Mouse (Mus musculus): ENCODE data around the gene Nmrk2.
A peak's percentile ranks its signal among the peaks of the same experiment; 100 is the strongest.
"Not testable (repeated sequence)": the region's sequence is repeated elsewhere in the genome, so short reads cannot be mapped to it uniquely, and the experiment has no call there.

Nmrk2 gene

GRCm38 (mm10) chr10:81183805-81184204 is 18.0 kb downstream of the Nmrk2 start, which contains the start of gene 4930442H23Rik:
Gene 4930442H23Rik (minus strand): TSS chr10:81183849.
- no peak for DNase-seq (ENCODE audit: low spot score in 2 of 2)

DNA sequence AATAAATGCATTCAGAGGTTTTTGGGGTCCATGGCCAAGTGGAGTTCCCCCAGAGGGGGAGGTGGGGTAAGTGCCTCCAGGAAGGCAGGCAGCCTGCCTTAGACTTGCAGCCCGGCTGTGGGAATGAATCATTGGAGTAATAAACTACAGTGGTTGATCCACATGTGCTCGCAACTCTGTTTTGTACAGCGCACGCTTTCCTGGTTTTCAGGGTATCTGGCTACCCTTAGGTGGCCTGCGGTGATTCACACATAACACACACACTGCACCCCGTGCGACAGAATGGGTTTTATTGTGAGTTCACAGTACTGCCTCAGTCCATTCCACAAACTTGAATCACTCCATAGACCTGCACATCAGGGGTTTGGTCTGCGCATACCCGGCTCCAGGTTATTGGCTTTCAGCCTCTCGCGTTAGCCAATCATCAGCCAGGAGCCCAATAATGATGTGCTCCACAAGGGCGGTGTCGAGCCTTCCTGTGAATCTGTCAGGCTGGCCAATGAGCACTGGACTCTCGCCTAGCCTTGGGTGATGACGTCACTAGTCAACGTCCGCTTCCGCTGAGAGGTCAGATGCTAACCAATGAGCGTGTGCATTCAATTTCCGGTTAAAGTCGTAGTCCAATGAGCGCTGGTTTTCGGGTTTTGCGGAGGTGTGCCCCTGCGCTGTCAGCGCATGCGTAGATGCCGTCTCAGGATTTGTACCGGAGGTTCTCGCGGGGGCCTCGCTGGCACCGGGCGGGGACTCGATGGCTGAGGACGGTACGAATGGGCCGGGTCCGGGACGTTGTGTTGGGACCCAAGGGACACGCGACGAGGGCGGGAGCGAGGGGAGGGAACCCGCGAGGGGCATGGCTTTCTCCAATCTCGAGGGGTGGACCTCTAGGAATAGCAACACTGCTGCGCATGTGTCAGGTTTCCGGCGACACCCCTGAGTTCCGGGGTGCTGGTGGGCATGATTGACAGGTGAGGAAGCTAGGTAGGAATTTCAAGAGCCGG is 19.2 kb downstream of the Nmrk2 start, which contains the start of gene Dapk3:
Dapk3 (plus strand) TSS at position 670 of the 998 bp plus-strand sequence.
- peak; percentile 95 for DNase-seq (ENCODE audit: low spot score in 2 of 2)

DNA sequence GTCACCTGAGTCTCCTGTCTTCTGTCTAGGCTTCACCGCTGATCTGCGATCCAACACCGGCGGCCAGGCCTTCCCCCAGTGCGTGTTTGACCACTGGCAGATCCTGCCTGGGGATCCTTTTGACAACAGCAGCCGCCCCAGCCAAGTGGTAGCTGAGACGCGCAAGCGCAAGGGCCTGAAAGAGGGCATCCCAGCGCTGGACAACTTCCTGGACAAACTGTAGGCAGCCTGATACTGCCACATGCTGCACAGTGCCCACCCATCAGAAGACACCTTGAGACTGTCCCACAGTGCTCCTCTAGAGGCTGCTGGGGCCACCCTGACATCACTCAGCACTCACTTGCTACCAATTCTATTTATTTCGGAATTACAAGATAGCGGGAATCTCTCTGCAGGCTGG is 20.0 kb downstream of the Nmrk2 start:
- not testable (repeated sequence) for DNase-seq (ENCODE audit: low spot score in 2 of 2)

DNA sequence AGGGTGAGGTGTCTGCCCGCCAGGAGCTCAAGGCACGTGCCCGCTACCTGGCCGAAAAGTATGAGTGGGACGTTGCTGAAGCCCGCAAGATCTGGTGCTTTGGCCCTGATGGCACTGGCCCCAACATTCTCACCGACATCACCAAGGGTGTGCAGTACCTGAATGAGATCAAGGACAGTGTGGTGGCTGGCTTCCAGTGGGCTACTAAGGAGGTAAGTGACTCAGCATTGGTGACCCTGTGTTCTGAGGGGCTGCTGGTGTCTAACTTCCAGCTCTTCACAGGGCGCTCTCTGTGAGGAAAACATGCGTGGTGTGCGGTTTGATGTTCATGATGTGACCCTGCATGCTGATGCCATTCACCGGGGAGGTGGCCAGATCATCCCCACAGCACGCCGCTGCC is 20.9 kb downstream of the Nmrk2 start:
- no peak for DNase-seq (ENCODE audit: low spot score in 2 of 2)

DNA sequence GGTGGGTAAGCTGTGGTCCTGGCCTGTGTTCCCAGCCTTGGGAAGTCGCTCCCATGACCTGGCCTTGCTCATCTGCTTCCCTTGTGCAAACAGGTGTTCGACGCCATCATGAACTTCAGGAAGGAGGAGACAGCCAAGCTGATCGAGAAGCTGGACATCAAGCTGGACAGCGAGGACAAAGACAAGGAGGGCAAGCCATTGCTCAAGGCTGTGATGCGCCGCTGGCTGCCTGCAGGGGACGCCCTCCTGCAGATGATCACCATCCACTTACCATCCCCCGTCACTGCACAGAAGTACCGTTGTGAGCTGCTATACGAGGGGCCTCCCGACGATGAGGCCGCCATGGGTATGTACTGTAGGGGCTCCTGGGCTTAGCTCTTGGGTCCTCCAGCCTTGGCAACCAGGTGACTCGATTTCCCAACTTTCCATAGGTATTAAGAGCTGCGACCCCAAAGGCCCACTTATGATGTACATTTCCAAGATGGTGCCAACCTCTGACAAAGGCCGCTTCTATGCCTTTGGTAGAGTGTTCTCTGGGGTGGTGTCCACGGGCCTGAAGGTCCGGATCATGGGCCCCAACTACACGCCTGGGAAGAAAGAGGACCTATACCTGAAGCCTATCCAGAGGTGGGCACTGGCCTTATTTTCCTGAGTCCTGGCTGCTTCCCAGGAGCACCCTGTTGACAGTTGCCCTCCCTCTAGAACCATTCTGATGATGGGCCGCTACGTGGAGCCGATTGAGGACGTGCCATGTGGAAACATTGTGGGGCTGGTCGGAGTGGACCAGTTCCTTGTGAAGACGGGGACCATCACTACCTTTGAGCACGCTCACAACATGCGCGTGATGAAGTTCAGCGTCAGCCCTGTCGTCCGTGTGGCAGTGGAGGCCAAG is 22.2 kb downstream of the Nmrk2 start:
- no peak for DNase-seq (ENCODE audit: low spot score in 2 of 2)

DNA sequence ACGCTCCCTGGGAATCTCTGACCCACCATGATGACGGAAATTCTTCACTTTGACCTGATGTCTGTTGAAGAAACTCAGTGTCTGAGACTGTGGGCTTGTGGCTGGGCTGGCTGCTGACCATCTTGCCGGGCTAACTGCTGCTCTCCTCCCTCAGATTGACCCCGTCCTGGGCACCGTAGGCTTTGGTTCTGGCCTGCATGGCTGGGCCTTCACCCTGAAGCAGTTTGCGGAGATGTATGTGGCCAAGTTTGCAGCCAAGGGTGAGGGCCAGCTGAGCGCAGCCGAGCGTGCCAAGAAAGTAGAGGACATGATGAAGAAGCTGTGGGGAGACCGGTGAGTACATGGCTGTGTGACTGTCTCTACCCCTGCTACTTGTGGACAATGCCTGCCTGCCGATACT is 22.9 kb downstream of the Nmrk2 start:
- no peak for DNase-seq (ENCODE audit: low spot score in 2 of 2)

DNA sequence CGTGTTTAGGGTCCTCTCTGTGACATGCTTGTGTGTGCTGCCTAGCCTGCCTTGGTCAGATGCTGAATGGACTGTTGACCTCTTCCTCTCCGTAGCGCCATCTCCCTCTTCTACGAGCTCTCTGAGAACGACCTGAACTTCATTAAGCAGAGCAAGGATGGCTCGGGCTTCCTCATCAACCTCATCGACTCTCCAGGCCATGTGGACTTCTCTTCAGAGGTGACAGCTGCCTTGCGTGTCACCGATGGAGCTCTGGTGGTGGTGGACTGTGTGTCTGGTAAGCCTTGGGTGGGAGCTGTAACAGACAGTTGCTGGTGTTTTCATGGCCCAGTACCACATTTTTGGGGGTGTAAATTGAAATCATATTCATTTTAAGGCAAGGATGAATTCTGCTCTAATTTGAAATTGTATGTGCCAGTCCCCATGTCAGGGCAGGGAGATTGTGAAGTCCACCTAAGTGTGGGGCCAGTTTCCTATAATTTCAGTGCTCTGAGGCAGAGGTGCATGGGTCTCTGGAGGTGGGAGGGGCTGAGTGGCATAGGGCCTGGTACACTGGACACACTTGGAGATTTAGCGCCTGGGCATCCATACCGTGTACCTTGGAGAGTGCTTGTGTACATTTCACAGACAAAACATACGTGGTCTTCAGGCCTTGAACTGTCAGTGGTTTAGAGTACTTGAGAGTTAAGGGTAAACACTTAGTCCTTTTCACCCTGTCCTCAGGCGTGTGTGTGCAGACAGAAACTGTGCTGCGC is 23.7 kb downstream of the Nmrk2 start:
- peak; percentile 62 to 89 for DNase-seq (ENCODE audit: low spot score in 2 of 2)

GRCm38 (mm10) chr10:81177491-81177925 is 24.3 kb downstream of the Nmrk2 start:
- no peak for DNase-seq (ENCODE audit: low spot score in 2 of 2)

- peak; percentile 99 to 100 for DNase-seq (ENCODE audit: low spot score in 2 of 2)
Measured at GRCm38 (mm10) chr10:81176466-81177271, 25.2 kb downstream of the Nmrk2 start, which contains the start of gene Eef2. Gene Eef2 (plus strand): TSS chr10:81176631.

GRCm38 (mm10) chr10:81175936-81176465 is 25.9 kb downstream of the Nmrk2 start:
- no peak for DNase-seq (ENCODE audit: low spot score in 2 of 2)

DNA sequence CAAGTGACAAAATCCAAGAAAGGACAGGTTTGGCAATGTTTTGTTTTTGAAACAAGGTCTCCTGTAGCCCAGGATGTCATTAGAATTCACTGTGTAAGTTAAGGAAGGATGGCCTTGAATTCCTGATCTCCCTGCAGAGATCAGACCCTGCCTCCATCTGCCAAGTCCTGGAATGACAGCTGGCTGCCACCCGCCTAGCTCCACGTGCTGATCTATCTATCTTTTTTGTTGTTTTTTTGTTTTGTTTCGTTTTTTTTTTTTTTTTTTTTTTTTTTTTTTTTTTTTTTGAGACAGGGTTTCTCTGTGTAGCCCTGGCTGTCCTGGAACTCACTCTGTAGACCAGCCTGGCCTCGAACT is 26.5 kb downstream of the Nmrk2 start:
- DNase-seq (ENCODE audit: low spot score in 2 of 2): not testable (repeated sequence)

DNA sequence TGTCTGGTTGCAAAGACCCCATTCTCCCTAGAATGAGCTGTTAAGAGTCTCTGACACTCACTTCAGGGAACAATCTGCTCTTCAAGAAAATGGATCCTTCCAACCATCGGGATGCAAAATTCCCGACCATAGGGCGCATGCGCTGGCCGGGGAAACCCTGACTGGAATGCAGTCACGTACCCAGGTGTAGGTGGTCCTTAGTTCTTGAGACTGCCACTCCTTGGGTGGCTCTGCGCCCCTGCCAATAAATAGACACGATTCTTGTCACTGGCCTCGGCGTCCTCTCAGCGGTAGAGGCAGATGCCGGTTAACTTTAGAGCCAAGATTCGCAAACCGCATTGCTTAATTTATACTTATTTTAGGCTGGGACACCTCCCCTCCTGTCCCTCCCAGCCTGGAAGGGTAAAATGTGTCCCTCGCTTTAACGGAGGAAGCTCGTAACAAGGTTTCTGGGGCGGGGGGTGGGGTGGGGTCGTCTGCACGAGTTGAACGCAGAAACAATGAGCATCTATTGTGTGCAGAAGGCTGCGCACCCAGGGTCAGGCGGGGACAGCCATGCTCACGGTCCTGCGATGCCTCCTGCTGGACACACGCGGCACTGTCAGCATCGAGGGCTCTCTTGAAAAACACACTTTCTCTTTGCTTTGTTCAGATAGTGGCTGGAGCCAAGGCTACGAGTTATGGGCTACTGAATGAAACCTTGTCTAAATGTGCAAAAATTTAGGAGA is 27.1 kb downstream of the Nmrk2 start:
- DNase-seq (ENCODE audit: low spot score in 2 of 2): peak; percentile 83 to 88

- DNase-seq (ENCODE audit: low spot score in 2 of 2): peak; percentile 80 to 84
Measured at GRCm38 (mm10) chr10:81173132-81173531, 28.7 kb downstream of the Nmrk2 start.

- DNase-seq (ENCODE audit: low spot score in 2 of 2): not testable (repeated sequence)
Measured at GRCm38 (mm10) chr10:81169411-81169900, 32.4 kb downstream of the Nmrk2 start.

GRCm38 (mm10) chr10:81168521-81169244 is 33.2 kb downstream of the Nmrk2 start:
- peak; percentile 80 to 84 for DNase-seq (ENCODE audit: low spot score in 2 of 2)

GRCm38 (mm10) chr10:81168087-81168431 is 33.8 kb downstream of the Nmrk2 start:
- no peak for DNase-seq (ENCODE audit: low spot score in 2 of 2)

- DNase-seq (ENCODE audit: low spot score in 2 of 2): peak; percentile 100
Measured at GRCm38 (mm10) chr10:81167200-81168086, 34.4 kb downstream of the Nmrk2 start, which contains the start of gene Pias4. Gene Pias4 (minus strand): TSS chr10:81167923.

GRCm38 (mm10) chr10:81165118-81165517 is 36.7 kb downstream of the Nmrk2 start:
- no peak for DNase-seq (ENCODE audit: low spot score in 2 of 2)

All from urinary bladder, postnatal 4 days (tissue).